Mouse (Mus musculus): ENCODE measurements around the gene Msi1.

DNA sequence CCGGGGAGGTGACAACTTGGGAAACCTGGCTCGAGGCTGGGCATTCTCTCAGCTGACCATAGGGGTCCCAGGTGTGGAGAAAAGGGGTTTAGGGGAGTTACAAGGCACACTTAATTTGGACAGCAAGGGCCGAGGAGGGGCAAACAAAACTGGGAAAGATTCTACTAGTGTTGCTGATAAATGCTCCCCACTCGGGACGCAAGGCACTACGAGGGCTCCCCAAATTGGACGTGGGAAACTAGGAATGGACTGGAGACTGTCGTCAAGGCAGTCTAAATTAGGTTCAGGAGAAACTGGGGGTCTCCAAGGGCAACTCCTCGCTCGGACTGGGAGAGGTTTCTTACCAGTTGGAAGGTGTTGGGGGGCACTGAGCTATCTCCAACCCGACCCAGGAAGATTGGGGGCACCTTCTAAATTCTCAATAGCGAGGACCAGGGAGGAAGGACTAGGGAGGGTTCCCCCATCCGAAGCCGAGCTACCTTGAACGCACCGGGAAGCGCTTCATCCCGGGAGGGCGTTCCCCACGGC is 504 bp upstream of the Msi1 start:
- TF ChIP-seq CTCF (IDR thresholded peaks at IDR 0.05; ENCODE audit: control insufficient read depth, insufficient read depth, insufficient read length): no peak
- no peak for TF ChIP-seq FOSL1 (IDR thresholded peaks at IDR 0.05; ENCODE audit: insufficient read depth, low read length, poor library complexity, severe bottlenecking)
- TF ChIP-seq USF1 (IDR thresholded peaks at IDR 0.05; ENCODE audit: low read depth): no peak
